Mouse (Mus musculus) heart, postnatal 0 days (tissue): ENCODE results near the gene Atg2b. TPM values are rescaled to one million over a fixed set of nuclear protein-coding genes. Genes with fewer than 3 reads are reported as not detected.

Source experiments
- ATAC-seq: fragments of 200-750 bp; cut with Nextera tagmentation; 2 replicates; pipeline ENCODE4 v1.8.0; 2017; ENCODE audit warnings: low read depth, moderate number of reproducible peaks, moderate library complexity; ENCODE audit not compliant: insufficient read depth
- DNase-seq: peaks from one replicate; pipeline ENCODE4 v3.0.0-alpha.2; 2016; ENCODE audit warnings: low spot score
- H3K27ac ChIP-seq: fragments of 300-500 bp; sonication (generic); 2 replicates; pipeline ENCODE4 v1.5.1; 2014; ENCODE audit warnings: low read depth, mild to moderate bottlenecking
- H3K27me3 ChIP-seq: fragments of 300-500 bp; sonication (generic); 2 replicates; pipeline ENCODE4 v1.6.1; 2014; ENCODE audit warnings: low read length, mixed read lengths; ENCODE audit not compliant: control insufficient read depth, insufficient read depth
- H3K36me3 ChIP-seq: fragments of 300-500 bp; sonication (generic); replicated peaks from 2 replicates; pipeline ENCODE4 v1.6.1; 2014; ENCODE audit warnings: low read length, mixed read lengths; ENCODE audit not compliant: control insufficient read depth, insufficient read depth
- H3K4me1 ChIP-seq: fragments of 300-500 bp; sonication (generic); 2 replicates; pipeline ENCODE4 v1.6.1; 2014; ENCODE audit warnings: antibody characterized with exemption; ENCODE audit not compliant: control insufficient read depth, insufficient read depth
- H3K4me2 ChIP-seq: fragments of 300-500 bp; sonication (generic); 2 replicates; pipeline ENCODE4 v1.6.1; 2014; ENCODE audit warnings: low read depth, mild to moderate bottlenecking, low read length, moderate library complexity
- H3K4me3 ChIP-seq: fragments of 300-500 bp; sonication (generic); 2 replicates; pipeline ENCODE4 v1.5.1; 2014; ENCODE audit warnings: low read depth, low read length
- H3K9ac ChIP-seq: fragments of 300-500 bp; sonication (generic); replicated peaks from 2 replicates; pipeline ENCODE4 v1.6.1; 2014; ENCODE audit warnings: low read depth, low read length, mixed read lengths
- H3K9me3 ChIP-seq: fragments of 300-500 bp; sonication (generic); replicated peaks from 2 replicates; pipeline ENCODE4 v1.6.1; 2016; ENCODE audit warnings: low read length; ENCODE audit not compliant: control insufficient read depth
- CTCF ChIP-seq: IDR thresholded peaks from 2 replicates; pipeline ENCODE4 v1.5.1; 2016; ENCODE audit warnings: antibody characterized with exemption, control low read depth, low read depth
- EP300 ChIP-seq: IDR thresholded peaks from 2 replicates; pipeline ENCODE4 v1.6.1; 2016; ENCODE audit warnings: antibody characterized with exemption, low read depth
- WGBS: fragments of 180-500 bp; shearing (Covaris S2); extraction: QIAGEN DNeasy Blood & Tissue Kit; methylation state at CpG from one replicate; pipeline ENCODE4 v1.1.7; 2014; 5-methylcytosine and 5-hydroxymethylcytosine counted together
- polyA plus RNA-seq: library from polyadenylated mRNA; unstranded; fragments of >200 nt; fragmentation: Nextera tagmentation; extraction: Ambion mirVana; gene quantifications from 2 replicates; pipeline ENCODE4 v1.2.1, GENCODE M21; 2015
- total RNA-seq: library from RNA; depleted of rRNA; stranded (reverse); fragments of >200 nt; gene quantifications from 2 replicates; pipeline ENCODE4 v1.2.3, GENCODE M21; 2014; ENCODE audit warnings: low replicate concordance

Atg2b gene
- total and polyA plus RNA-seq, 2 experiments from 2014 or later, result 5.4 to 20.8 TPM

- Histone ChIP-seq H3K36me3 (peaks cover 92% of the 10 kb centered on the region), H3K27me3 (no peaks in the 10 kb centered on the region), H3K9me3 (no peaks in the 10 kb centered on the region), H3K4me2 (no peak overlapping the region), H3K4me1 (no peaks in the 10 kb centered on the region), H3K27ac (no peak overlapping the region), H3K9ac (no peak overlapping the region), H3K4me3 (no peak overlapping the region)
- DNase-seq (no peak), ATAC-seq (no peak)
- WGBS, result 92% methylated on average over 9 of the region's 9 CpGs
- TF ChIP-seq EP300 (no peak), CTCF (no peak)
These were observed 48.5 kb downstream of the Atg2b start for GRCm38 (mm10) chr12:105636551-105636950.

DNA sequence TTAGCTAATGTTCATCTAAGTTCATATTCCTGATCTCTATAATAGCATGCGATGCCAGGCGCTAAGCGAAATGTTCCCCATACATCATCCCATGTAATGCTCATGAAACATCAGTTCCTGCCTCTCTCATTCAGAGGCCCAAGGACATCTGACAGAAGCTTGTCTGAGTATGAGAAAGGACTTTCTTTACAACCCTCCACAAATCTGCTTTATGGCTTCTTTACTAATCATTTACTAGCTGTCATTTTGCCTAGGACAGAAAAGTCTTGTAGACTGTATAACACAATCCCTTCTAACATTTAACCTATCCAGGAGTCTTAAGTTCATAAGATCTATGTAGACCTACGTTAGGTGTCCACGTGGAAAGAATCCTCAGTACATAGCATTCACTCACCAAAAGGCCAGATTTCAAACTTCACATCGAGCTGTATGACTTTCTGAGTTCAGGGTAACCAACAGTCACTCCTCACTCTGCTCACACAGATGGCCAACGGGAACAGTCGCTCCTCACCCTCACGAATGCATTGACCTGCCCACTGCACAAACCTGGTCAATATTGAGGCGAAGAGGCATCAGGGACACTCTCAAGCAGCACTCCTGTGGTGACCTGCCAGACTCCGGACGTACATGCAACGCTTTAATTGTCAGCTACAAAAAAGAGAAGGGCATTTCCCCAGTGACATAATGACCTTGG, 50.5 kb downstream of the Atg2b start:
- Histone ChIP-seq H3K9ac (no peak overlapping the region), H3K4me1 (no peaks in the 10 kb centered on the region), H3K4me2 (no peak overlapping the region), H3K4me3 (no peak overlapping the region), H3K36me3 (peaks cover 78% of the 10 kb centered on the region), H3K27me3 (no peaks in the 10 kb centered on the region), H3K27ac (no peak overlapping the region), H3K9me3 (no peaks in the 10 kb centered on the region)
- 92% methylated on average over 13 of the region's 13 CpGs for WGBS
- no peak for ATAC-seq
- no peak for TF ChIP-seq CTCF
- TF ChIP-seq EP300, result no peak
- DNase-seq, result no peak

GRCm38 (mm10) chr12:105625798-105626197, 59.2 kb downstream of the Atg2b start:
- no peak for DNase-seq
- Histone ChIP-seq H3K9ac (no peak overlapping the region), H3K27me3 (no peaks in the 10 kb centered on the region), H3K36me3 (peaks cover 65% of the 10 kb centered on the region), H3K4me1 (no peaks in the 10 kb centered on the region), H3K27ac (no peak overlapping the region), H3K4me2 (no peak overlapping the region), H3K9me3 (no peaks in the 10 kb centered on the region), H3K4me3 (no peak overlapping the region)
- 62% methylated on average over 7 of the region's 7 CpGs for WGBS
- ATAC-seq, result no peak
- TF ChIP-seq EP300 (no peak), CTCF (no peak)

- Histone ChIP-seq H3K27ac (no peak overlapping the region), H3K4me1 (no peaks in the 10 kb centered on the region), H3K4me2 (no peak overlapping the region), H3K9ac (no peak overlapping the region), H3K27me3 (no peaks in the 10 kb centered on the region), H3K4me3 (no peak overlapping the region), H3K9me3 (no peaks in the 10 kb centered on the region), H3K36me3 (peaks cover 80% of the 10 kb centered on the region)
- ATAC-seq, result no peak
- no peak for TF ChIP-seq EP300
- TF ChIP-seq CTCF, result no peak
- 91% methylated on average over 12 of the region's 12 CpGs for WGBS
- no peak for DNase-seq
These were observed 62.0 kb downstream of the Atg2b start for GRCm38 (mm10) chr12:105622981-105623539.

- Histone ChIP-seq H3K4me3 (no peak overlapping the region), H3K4me1 (no peaks in the 10 kb centered on the region), H3K36me3 (peaks cover 81% of the 10 kb centered on the region)
These were observed 63.0 kb downstream of the Atg2b start for GRCm38 (mm10) chr12:105622048-105622447.

More at GRCm38 (mm10) chr12:105622048-105622447, 63.0 kb downstream of the Atg2b start:
- DNase-seq, result no peak
- 94% methylated on average over 7 of the region's 7 CpGs for WGBS
- H3K27ac ChIP-seq, result no peak overlapping the region
- H3K4me2 ChIP-seq, result no peak overlapping the region
- H3K9ac ChIP-seq, result no peak overlapping the region
- no peaks in the 10 kb centered on the region for H3K27me3 ChIP-seq
- TF ChIP-seq EP300 (no peak), CTCF (no peak)
- no peak for ATAC-seq
- H3K9me3 ChIP-seq, result no peaks in the 10 kb centered on the region
